Mouse (Mus musculus) forebrain, embryonic 11.5 days (tissue): ENCODE results near the gene Fam183b. TPM values are rescaled to one million over a fixed set of nuclear protein-coding genes. Genes with fewer than 3 reads are reported as not detected.
"Not testable (repeated sequence)": the region's sequence is repeated elsewhere in the genome, so short reads cannot be mapped to it uniquely, and the experiment has no call there.

Experiments used
- ATAC-seq: fragments of 200-750 bp; cut with Nextera tagmentation; replicated peaks from 2 replicates; pipeline ENCODE4 v1.8.0; 2017; ENCODE audit warnings: moderate TSS enrichment; ENCODE audit not compliant: low FRiP score
- DNase-seq: peaks from one replicate; pipeline ENCODE4 v3.0.0-alpha.2; 2017; ENCODE audit warnings: low spot score
- H3K27ac ChIP-seq: fragments of 300-500 bp; sonication (generic); 2 replicates; pipeline ENCODE4 v1.5.1; 2014; ENCODE audit warnings: low read depth, low read length
- H3K27me3 ChIP-seq: fragments of 300-500 bp; sonication (generic); 2 replicates; pipeline ENCODE4 v1.6.1; 2014; ENCODE audit warnings: mild to moderate bottlenecking, low read length, mixed read lengths; ENCODE audit not compliant: control insufficient read depth, insufficient read depth
- H3K36me3 ChIP-seq: fragments of 300-500 bp; sonication (generic); 2 replicates; pipeline ENCODE4 v1.6.1; 2014; ENCODE audit warnings: mild to moderate bottlenecking, low read length, moderate library complexity, mixed read lengths; ENCODE audit not compliant: control insufficient read depth, insufficient read depth
- H3K4me1 ChIP-seq: fragments of 300-500 bp; sonication (generic); replicated peaks from 2 replicates; pipeline ENCODE4 v1.6.1; 2014; ENCODE audit warnings: low read length, mixed read lengths; ENCODE audit not compliant: control insufficient read depth, insufficient read depth
- H3K4me2 ChIP-seq: fragments of 300-500 bp; sonication (generic); 2 replicates; pipeline ENCODE4 v1.6.1; 2014; ENCODE audit warnings: low read depth, mild to moderate bottlenecking, low read length, moderate library complexity, mixed read lengths; ENCODE audit not compliant: severe bottlenecking
- H3K4me3 ChIP-seq: fragments of 300-500 bp; sonication (generic); 2 replicates; pipeline ENCODE4 v1.5.1; 2014; ENCODE audit warnings: low read depth, low read length
- H3K9ac ChIP-seq: fragments of 300-500 bp; sonication (generic); 2 replicates; pipeline ENCODE4 v1.6.1; 2014; ENCODE audit warnings: low read length
- H3K9me3 ChIP-seq: fragments of 300-500 bp; sonication (generic); 2 replicates; pipeline ENCODE4 v1.6.1; 2016; ENCODE audit warnings: low read length, mixed read lengths; ENCODE audit not compliant: control insufficient read depth
- WGBS: fragments of 180-500 bp; shearing (Covaris S2); extraction: QIAGEN DNeasy Blood & Tissue Kit; methylation state at CpG from one replicate; pipeline ENCODE4 v1.1.7; 2014; 5-methylcytosine and 5-hydroxymethylcytosine counted together
- polyA plus RNA-seq: library from polyadenylated mRNA; unstranded; fragments of >200 nt; fragmentation: Nextera tagmentation; extraction: Ambion mirVana; gene quantifications from 2 replicates; pipeline ENCODE4 v1.2.1, GENCODE M21; 2014

Gene Fam183b
- polyA plus RNA-seq, result 1.8 and 2.0 TPM in 2 replicates

- Histone ChIP-seq H3K27me3 (no peaks in the 10 kb centered on the region), H3K4me1 (no peaks in the 10 kb centered on the region), H3K9me3 (no peaks in the 10 kb centered on the region), H3K4me3 (no peak within 1 kb of the TSS), H3K4me2 (no peak within 1 kb of the TSS), H3K27ac (no peak within 1 kb of the TSS), H3K9ac (no peak within 1 kb of the TSS), H3K36me3 (no peaks in the 10 kb centered on the region)
- DNase-seq (peak; percentile 58), ATAC-seq (peak; percentile 49; the same call in 1 of the 2 replicates)
- 39% methylated on average over 14 of the region's 14 CpGs for WGBS
Observed at GRCm38 (mm10) chr11:58801558-58802228, at the start of gene Fam183b. Gene Fam183b (minus strand): TSS chr11:58801960.

- H3K9ac ChIP-seq, result no peak overlapping the region
- ATAC-seq (no peak), DNase-seq (no peak)
- no peaks in the 10 kb centered on the region for H3K9me3 ChIP-seq
- H3K27ac ChIP-seq, result no peak overlapping the region
- H3K36me3 ChIP-seq, result peaks cover 4% of the 10 kb centered on the region; the same call in 1 of the 2 replicates
- H3K4me3 ChIP-seq, result no peak overlapping the region
- no peaks in the 10 kb centered on the region for H3K27me3 ChIP-seq
- 68% methylated on average over 2 of the region's 2 CpGs for WGBS
- H3K4me2 ChIP-seq, result no peak overlapping the region
- H3K4me1 ChIP-seq, result peaks cover 3% of the 10 kb centered on the region; the same call in 1 of the 2 replicates
Observed at GRCm38 (mm10) chr11:58849731-58850130, 48.0 kb upstream of the Fam183b start.

GRCm38 (mm10) chr11:58847636-58848035 is 45.9 kb upstream of the Fam183b start:
- Histone ChIP-seq H3K4me3 (peak overlapping the region; percentile 74), H3K9me3 (no peaks in the 10 kb centered on the region), H3K27ac (no peak overlapping the region), H3K27me3 (no peaks in the 10 kb centered on the region), H3K4me1 (peaks cover 3% of the 10 kb centered on the region; the same call in 1 of the 2 replicates), H3K9ac (peak overlapping the region; percentile 77), H3K4me2 (peak overlapping the region; percentile 79), H3K36me3 (peaks cover 4% of the 10 kb centered on the region; the same call in 1 of the 2 replicates)
- WGBS, result 49% methylated on average over 9 of the region's 9 CpGs
- ATAC-seq, result no peak
- no peak for DNase-seq

- ATAC-seq (peak; percentile 100), DNase-seq (peak; percentile 86)
- Histone ChIP-seq H3K27ac (no peak within 1 kb of the TSS), H3K9me3 (no peaks in the 10 kb centered on the region), H3K4me3 (peak within 1 kb of the TSS; percentile 74), H3K4me2 (peak within 1 kb of the TSS; percentile 79), H3K36me3 (peaks cover 4% of the 10 kb centered on the region; the same call in 1 of the 2 replicates), H3K9ac (peak within 1 kb of the TSS; percentile 77), H3K27me3 (no peaks in the 10 kb centered on the region), H3K4me1 (peaks cover 3% of the 10 kb centered on the region; the same call in 1 of the 2 replicates)
- under 1% methylated on average over 24 of the region's 24 CpGs for WGBS
Observed at GRCm38 (mm10) chr11:58846919-58847461, 45.2 kb upstream of the Fam183b start, which contains the start of gene Gm12258. Gene Gm12258 (plus strand): TSS chr11:58847158.

- H3K27me3 ChIP-seq, result not testable (repeated sequence)
Observed at GRCm38 (mm10) chr11:58838951-58839350, 37.2 kb upstream of the Fam183b start, which contains the start of gene Olfr311. Gene Olfr311 (plus strand): TSS chr11:58839251.

GRCm38 (mm10) chr11:58832541-58832940 is 30.8 kb upstream of the Fam183b start:
- ATAC-seq, H3K27me3 ChIP-seq, H3K9me3 ChIP-seq, H3K4me2 ChIP-seq, DNase-seq, H3K27ac ChIP-seq, H3K36me3 ChIP-seq, H3K9ac ChIP-seq, H3K4me3 ChIP-seq, H3K4me1 ChIP-seq: not testable (repeated sequence)
- WGBS, result 95% methylated on average over 3 of the region's 3 CpGs

More at GRCm38 (mm10) chr11:58838951-58839350, 37.2 kb upstream of the Fam183b start, which contains the start of gene Olfr311:
- DNase-seq, H3K27ac ChIP-seq, H3K9me3 ChIP-seq, H3K36me3 ChIP-seq, H3K4me1 ChIP-seq, H3K4me3 ChIP-seq, H3K9ac ChIP-seq, H3K4me2 ChIP-seq, ATAC-seq: not testable (repeated sequence)

- no peaks in the 10 kb centered on the region for H3K27me3 ChIP-seq
- H3K36me3 ChIP-seq, result no peaks in the 10 kb centered on the region
- ATAC-seq, result no peak
- no peak overlapping the region for H3K27ac ChIP-seq
- H3K4me3 ChIP-seq, result no peak overlapping the region
- no peaks in the 10 kb centered on the region for H3K4me1 ChIP-seq
- no peak overlapping the region for H3K4me2 ChIP-seq
- no peak for DNase-seq
- H3K9me3 ChIP-seq, result no peaks in the 10 kb centered on the region
- no peak overlapping the region for H3K9ac ChIP-seq
- whole genome bisulfite sequencing, result 84% methylated on average over 3 of the region's 3 CpGs
Observed at GRCm38 (mm10) chr11:58829764-58830163, 28.0 kb upstream of the Fam183b start.

GRCm38 (mm10) chr11:58828937-58829336 is 27.2 kb upstream of the Fam183b start, which contains the start of gene Olfr312:
Gene Olfr312 (plus strand): TSS chr11:58829237.
- H3K4me1 ChIP-seq, H3K36me3 ChIP-seq, H3K9ac ChIP-seq, H3K4me3 ChIP-seq, H3K9me3 ChIP-seq, DNase-seq, H3K27ac ChIP-seq, ATAC-seq, H3K4me2 ChIP-seq, H3K27me3 ChIP-seq: not testable (repeated sequence)
